Mouse (Mus musculus) urinary bladder, postnatal 25 days (tissue): ENCODE measurements around the gene Slc9a8.

ENCODE experiments used
- DNase-seq: peaks from one replicate; pipeline ENCODE4 v3.0.0; 2022; ENCODE audit warnings: low spot score

Slc9a8 gene

DNA sequence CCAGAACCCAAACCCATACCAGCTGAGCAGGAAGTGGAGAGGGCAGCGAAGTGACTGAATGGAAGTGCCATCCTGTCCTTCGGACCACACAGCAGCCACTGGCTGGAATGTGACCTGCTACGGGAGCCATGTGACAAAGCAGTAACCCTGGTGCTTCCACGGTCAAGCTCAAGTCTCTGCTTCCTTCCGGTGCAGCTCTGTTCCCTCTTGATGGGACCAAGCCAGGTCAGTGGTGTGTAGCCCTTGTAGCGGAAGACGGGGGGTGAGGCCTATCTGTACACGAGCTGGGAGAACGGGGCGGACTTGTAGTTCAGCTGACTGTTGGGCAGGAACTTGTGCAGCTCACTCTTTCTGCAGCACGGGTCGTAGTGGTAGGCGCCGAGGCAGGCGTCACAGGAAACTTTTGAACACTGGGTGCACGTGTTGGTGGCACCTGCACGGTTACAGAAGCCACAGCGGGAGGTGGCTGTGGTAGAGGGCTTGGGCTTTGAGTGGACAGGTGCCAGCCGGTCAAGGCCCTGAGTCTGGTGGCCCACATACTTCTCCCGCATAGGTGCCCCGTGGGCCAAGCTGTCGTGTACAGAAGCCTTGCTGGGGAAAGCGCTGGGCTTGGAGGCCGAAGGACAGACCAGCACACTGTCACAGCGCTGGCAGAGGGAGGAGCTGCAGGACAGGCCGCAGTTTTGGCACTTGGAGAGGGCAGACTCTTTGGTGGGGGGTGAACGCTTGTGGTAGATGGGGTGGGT is 61.7 kb downstream of the Slc9a8 start:
- DNase-seq, result no peak

DNA sequence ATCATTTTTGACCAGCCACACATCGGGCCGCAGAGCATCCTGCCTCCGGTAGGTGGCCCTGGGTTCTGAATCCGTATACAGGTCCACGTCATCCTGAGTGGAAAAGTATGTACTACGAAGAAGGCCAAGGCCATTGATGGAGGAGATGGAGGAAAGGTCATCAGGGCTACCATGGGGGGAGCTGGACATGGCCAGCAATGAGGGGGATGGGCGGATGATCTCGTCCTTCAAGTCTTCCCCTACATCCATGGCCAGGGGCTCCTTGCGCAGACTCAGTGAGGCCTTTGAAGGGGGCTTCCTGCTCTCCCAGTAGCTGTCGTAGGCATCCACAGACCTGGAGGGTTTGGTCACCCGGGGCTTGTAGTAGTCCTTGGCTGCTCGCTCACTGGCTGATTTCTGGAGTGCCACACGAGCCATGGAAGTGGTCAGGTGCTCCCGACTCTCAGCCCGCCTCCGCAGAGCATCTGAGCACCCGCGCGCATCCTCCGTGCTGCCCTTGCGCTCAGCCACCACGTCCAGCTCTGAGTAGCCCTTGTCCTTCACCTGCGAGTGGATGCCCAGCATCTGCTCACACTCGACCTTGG is 62.4 kb downstream of the Slc9a8 start:
- no peak for DNase-seq

DNA sequence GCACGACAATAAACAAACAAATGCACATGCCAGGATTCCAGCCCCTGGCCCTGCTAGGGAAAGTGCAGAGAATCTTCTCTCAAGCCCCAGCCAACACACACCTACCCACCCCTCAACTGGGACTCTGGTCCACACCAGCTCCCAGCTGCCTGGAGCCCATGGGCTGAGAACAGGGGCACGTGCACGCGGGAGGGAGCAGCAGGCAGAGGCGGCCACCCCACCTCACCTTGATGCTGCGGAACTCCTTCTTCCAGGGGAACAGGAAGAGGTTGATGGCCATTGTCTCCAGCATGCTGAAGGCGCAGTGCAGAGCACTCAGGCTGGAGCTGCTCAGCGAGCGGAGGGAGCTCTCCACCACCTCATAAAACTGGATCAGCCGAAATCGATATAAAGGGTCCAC is 63.4 kb downstream of the Slc9a8 start:
- no peak for DNase-seq

DNA sequence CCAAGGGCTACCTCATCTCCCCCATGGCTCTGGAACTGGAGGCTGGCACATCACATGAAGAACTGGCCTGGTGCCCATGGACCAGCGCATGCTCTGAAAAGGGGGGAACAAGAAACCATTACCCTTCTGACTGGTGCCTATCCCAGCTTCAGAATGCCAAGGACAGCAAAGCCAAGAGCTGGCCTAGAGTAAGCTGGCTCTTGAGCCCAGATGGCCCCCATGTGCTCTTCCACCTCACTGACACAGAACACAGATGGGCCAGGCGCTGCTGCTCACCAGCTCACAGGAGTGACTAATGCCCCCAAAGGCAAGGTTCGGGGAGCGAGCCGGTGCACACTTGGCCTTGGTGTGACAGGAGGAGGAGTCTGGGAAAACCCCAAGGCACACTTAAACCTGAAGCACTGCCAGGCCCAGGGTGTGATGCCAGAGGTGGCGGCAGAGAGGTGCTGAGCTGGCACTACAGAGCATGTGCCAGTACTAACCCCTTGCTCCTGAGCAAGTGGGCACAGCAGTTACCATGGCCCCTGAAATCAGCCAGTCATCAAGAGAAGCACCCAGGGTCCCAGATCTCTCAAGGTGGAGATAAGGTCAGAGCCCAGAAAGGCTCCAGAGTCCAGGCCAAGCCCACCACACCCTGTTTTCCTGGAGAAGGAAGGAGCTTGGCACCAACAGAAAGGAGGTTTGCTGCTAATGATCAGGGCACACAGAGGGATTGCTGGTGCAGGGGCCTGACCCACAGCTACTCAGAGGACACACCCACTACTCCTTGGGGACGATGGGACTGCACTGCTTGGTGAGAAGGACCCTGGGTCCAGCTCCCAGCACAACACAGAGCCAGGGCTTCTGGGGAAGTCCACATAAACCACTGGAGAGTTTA is 64.2 kb downstream of the Slc9a8 start:
- DNase-seq, result no peak

DNA sequence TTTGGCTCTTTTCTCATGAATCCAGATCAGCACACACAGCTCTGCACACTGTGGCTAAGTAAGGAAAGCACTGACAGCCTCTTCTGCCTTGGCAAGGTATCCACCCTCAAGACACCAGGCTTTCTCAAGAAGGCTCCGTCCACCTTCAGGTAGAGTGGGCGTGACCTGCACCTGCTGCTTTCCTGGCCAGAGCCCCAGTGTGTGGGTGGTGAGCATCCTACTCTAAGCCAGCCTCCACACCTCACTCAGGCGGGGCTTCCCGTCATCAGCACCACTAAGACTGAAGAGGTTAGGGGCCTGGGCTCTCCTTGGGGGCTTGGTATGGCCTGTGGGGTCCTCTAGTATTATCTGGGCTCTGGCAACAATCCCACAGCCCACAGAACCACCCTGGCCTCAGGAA is 65.1 kb downstream of the Slc9a8 start:
- DNase-seq, result no peak

DNA sequence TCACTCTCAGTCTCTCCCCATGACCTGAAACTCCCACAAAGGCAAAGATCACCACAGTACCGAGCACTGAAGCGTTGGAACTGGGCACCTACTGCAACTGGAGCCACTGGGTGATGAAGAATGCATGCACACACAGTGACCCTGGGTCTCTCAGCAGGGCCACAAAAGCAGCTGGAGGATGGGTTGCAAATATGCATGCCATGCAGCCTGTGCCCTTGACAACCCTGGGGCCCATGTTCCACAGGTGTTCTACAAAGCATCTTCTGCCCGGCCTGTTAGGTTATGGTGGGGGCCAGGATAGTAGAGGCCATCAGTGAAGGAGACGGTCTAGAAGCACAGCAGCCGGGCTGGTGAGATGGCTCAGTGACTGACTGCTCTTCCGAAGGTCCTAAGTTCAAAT is 66.0 kb downstream of the Slc9a8 start:
- DNase-seq, result no peak

DNA sequence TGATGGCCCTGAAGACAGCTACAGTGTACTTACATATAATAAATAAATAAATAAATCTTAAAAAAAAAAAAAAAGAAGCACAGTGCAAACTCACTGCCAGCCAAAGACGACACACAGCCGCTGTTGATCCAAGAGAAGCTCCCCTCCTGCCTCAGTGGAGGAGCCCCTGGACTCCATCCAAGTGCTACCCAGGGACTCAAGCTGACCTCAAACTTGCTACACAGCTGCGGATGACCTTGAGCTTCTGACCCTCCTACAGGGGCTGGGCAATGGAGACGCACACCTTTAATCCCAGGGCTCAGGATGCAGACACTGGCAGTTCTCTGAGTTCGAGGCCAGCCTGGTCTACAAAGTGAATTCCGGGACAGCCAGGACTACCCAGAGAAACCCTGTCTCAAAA is 66.5 kb downstream of the Slc9a8 start:
- no peak for DNase-seq

DNA sequence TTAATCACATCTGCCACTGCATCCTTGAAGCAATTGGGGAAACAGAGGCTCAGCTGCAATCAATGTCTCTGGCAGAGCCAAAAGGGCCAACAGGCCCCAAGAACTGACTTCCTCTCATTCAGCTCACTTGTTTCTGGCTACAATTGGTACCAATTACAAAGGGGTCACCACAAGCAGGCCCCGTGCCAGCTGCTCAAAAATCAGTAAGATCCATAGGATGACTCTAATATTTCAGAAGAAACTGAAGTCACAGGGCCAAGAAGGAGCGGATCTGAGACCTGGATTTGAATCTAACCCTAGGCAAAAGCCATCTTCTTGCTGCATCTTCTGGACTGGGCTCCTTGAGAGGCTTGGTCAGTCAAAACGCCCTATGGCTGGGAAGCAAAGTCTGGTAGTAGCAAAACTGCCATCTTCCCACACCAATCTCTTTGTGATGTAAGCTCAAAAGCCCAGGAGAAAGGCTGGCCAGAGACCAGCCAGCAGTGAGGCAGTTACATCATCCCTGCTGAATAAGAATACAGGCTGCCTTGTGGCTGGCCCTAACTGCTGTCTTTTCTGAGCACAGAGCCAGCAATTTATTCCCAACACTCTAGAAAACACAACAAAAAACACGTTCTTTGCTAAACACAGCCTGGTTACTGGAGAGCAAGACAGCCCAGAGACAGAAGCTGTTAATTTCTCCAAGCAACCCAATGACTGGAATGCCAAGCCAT is 69.5 kb downstream of the Slc9a8 start:
- no peak for DNase-seq

DNA sequence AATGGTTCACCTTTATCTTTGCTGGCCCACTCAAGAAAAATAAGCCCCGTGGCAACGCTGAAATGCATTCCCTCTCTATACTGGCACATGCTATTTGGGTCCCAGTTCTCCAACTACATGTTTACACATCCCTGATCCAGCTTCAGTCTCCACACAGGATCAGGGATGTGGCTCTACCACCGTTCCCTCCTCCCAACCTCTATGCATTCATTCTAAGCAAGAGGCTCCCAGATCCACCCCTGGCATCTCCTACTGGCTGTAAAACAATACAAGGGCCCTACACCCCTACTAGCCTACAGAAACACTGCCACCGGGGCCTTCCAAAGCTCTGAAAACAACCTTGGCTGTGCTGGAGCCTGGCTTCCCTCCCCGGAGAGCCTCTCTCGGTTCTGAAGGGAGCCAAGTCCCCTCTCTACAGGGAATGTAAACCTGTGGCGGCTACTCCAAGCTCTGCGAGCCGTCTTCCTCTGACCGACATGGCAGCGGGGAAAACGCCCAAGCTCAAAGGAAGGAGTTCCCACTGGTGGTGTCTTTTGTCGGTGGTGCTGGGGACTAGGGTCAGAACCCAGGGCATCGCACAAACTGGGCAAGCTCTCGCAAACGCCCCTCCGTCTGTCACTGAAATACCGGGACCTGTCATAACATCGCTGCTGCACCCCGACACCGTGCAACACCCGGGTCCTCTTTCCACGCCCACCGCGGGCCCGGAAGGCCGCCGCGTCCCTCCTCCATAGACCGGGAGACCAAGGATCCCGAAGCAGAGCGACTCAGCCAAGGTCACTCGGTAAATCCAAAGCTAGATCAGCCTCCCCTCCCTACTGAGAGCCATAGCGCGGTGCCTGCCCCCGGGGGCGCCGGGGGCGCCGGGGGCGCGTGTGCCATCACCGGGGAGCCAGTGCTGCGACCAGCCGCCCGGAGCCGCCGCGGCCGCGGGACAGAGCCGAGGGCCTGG is 70.5 kb downstream of the Slc9a8 start, which contains the start of gene Rnf114:
Gene Rnf114, plus strand, starts transcription at position 889 of the 952 bp plus-strand sequence.
- peak; percentile 35 for DNase-seq

DNA sequence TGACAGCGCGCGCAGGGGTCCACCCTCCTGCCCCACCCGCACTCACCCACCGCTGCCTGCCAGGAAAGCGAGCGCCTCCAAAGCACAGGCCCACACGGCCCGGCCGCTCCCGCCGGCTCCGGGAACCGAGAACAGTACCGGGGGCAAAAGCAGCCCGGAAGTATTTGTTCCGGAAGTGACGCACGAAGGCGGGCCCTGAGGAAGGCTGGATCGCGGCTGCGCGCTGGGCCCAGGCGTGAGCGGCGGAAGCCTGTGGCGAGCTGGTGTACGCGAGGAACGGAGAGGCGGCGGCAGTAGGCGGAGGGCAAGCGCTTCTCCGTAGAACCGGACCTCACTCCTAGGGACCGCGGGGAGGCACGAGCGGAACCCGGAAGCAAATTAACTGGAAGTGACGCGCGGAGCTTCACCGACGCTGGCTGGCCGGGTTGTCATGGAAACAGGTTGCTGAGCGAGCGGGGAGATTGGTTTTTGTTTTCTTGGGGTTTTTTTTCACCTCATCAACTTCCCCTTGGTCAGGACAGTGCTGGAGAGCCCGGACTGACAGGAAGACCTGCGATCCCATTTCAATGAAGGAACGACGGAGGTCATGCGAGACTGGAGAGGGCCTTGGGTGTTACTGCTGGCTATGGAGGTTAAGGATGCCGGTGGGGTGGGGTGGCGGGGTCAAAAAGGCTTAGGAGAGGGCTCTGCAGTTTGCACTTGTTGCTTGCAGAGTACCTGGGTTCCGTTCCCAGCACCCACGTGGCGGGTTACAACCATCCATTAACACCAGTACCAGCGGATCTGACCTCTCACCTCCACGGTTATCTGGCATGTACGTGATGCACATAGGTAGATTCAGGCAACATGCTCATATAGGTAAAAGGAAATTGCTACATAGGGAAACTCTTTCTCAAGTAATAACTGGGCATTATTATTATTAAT is 71.5 kb downstream of the Slc9a8 start, which contains the start of gene Spata2:
Gene Spata2, minus strand, starts transcription at position 175 of the 924 bp plus-strand sequence.
- peak; percentile 95 for DNase-seq

DNA sequence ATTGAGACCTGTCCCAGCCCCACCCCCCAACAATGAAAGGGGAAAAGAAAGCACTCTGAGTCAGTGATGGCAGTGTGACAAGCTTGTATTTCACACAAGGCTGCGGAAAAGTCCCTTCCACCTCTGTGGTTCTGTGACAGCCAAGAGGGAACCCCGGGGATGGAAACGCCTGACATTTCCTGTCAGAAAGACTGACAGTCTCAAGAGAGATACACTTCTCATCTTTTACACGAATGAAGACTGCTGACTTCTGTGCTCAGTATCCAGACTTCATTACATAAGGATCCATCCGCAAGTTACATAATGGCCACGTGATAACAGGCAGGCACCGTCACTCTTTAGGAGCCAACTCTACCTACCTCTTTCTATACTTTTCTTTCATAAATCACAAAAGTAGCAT is 74.9 kb downstream of the Slc9a8 start:
- DNase-seq, result no peak

DNA sequence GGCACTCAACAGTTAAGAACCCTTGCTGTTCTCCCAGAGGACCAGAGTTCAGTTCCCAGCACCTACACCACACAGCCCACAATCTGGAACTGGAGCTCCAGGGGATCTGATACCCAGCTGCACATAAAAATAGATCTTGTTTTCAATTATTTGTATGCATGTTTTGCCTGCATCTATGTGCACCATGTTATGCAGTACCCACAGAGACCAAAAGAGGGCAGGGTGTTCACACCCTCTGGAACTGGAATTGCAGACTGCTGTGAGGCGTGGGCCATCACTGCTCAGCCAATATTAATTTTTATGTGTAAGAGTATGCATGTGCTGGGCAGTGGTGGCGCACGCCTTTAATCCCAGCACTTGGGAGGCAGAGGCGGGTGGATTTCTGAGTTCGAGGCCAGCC is 75.8 kb downstream of the Slc9a8 start:
- DNase-seq, result no peak

DNA sequence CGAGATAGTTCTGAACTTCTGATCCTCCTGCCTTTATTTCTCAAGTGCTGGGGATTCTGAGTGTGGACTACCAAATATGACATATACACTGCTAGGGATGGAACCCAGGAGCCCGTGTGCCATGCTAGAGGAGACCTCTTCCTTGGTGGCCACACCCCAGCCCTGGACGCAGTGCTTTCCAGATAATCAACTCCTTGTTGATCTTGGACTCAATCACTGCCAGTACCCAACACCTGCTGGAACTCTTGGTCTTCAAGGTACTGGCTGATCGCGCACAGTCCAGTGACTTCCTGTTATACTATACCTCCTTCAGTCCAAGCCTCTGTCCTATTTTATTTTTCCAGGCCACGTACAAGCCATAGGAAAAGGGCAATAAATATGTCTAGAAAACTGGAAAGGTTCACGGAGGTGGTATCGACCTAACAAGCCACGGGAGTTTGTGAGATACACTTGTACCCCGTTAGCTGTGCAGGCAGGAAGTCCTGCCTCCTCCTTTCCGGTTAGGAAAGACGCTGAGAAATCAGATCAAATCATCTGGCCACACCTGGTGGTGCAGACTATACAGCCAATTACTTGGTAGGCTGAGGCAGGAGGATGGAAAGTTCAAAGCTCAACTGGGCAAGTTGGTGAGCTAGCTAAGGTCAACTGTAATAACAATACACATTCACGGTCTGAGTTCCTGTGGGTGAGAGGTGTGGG is 81.2 kb downstream of the Slc9a8 start:
- DNase-seq, result no peak

DNA sequence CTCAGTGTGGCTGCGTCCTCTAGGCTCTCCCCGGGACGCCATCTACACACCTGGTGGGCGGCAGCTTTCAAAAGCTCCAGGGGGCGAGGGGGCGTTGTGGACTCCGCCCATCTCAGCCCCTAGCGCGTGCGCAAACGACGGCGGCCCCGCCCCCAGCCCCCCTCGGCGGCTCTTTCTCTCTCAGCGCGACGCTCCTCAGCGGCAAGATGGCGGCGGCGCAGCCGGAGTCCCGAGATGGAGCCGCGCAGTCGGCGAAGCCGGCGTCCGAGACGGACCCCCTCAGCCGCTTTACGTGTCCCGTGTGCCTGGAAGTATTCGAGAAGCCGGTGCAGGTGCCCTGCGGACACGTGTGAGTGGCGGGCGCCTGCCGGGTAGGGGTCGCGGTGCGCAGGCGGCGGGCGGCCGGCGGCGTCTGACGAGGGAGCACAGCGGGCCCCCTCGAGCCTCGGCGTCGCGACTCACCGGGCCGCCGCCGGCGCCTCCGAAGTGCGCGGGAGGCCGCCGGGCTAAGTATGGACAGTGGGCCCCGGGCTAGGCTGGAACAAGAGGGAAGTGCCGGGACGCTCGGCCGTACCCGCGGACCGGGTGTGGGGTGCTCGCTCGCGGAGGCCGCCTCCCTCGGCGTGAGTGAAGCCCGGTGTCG is 81.9 kb downstream of the Slc9a8 start:
- DNase-seq, result peak; percentile 87

DNA sequence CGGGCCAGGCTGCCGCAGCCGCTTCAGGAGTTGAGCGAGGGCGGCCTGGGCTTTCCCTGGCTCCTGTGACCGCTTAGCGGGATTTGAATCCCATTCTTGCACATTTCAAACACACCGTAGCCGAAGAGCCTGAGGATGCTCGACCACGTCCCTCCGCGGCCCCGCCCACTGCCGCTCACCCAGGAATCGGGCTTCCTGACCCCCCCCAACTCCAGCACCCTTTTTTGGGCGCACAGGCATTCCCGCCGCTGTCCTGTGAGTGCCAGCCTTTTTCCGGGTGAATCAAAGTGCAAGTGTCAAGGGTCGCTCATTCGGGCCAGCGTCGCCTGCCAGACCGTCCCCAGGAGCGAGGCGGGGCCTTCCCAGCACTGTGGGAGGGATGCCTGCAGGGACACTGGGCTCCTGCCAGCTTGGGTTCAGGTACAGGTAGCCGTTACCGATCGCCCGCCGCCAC is 82.4 kb downstream of the Slc9a8 start:
- peak; percentile 55 for DNase-seq

DNA sequence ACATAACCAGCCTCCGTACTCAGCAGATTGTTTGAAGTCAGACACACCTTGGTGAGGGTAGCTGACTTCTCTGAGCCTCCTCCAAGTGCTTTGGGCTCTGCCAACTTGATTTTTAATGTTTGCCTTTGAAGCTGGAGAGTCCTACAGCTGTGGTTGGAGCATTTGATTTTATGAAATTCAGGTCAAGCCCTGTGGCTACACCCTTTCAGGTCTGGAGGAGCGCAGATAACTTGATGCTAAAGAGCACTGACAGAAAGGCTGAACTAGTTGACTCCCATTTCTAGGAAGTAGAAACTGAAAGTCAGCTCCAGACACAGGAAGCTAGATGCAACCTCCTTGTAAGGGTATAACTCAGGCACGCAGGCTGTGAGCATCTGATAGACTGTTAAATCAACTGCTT is 83.6 kb downstream of the Slc9a8 start:
- DNase-seq, result no peak

DNA sequence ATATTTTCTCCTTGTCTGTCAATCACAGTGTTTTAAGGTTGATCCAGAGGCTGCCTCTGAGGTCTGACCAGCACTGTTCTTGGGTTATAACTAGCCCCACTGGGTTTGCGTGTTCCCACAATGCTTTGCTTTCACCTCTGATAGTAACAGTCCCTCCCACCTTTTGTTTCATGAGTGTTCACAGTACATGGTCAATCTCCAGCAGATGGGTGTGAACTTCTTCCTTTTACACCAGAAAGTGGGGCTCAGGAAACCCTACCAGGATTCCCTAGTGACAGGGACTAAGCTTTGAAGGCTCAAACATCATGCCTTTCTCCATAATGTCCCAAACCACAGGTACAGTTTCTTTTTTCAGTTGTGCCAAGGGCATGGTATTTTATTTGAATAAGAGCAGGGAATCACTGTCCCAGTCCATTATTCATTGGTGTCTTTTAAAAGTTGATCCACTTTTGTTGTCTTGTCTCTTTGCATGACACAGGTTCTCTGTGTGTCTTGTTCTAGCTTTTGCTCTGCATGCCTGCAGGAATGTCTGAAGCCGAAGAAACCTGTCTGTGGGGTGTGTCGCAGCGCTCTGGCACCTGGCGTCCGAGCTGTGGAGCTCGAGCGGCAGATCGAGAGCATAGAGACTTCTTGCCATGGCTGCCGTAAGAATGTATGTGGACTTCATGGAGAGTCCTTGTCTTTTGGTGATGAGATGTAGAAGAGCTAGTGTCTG is 85.2 kb downstream of the Slc9a8 start:
- no peak for DNase-seq
